Mouse (Mus musculus): ENCODE results near the gene Rcor2.

Rcor2 gene

DNA sequence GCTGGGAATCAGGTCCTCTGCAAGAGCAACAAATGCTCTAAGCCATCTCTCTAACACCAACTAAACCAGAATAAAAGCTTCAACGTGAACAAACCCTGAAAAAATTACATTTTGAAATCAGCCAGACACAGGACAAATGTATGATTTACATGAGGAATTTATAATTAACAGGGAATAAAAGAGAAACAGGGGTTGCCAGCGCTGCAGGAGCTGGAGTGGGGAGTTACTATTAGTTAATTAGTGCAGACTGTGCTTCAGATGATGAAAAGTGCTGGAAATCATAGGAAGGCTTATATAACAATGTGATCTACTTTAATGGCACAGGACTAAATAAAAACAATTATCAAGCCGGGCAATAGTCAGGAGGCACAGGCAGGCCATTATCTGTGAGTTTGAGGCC lies 54.3 kb downstream of the Rcor2 start:
- no peak for DNase-seq (ENCODE audit: low spot score)

All from retina, embryonic 14.5 days (tissue).